Mouse (Mus musculus): Measurements from ENCODE around the gene Uqcr10.

Gene Uqcr10

DNA sequence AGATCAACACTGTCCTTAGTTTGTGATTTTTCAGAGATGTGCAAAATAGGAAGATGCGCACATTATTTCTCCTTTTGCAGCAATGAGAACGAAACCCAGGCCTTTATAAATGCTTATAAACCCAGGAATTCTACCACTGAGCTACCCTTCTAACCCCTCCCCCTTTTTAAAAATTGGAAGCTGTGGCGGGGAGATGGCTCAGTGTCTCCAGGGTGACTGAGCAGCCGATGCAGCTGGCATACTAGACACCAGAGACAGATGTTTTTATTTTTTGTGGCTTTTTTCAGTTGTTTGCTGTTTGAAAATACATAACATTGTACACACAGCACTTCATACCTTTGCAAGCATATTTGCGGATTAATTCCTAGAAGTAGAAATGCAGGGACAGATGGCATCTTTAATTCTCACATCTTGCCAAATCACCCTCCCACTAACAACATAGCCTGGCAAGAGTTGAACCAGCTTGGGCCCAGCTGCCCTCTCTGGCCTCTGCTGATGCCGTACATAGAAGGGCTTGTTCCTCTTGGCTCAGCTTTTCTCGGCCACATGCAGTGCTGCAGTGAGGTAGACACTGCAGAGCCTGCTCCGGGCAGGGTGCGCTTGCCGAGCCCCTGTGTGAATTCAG lies 42.2 kb downstream of the Uqcr10 start:
- ChIA-PET CTCF (no interaction called here), POLR2A (interaction anchor here in 3 of 4 experiments (0.6 to 1.9 kb wide), 9 partner anchors 12 to 1215 kb away, joined by 3 to 7 read pairs (median 3); partner anchors contain the start of genes Ascc2 (in 1 of the 3), Uqcr10 (in 1 of the 3) and Zmat5 (in 1 of the 3))

DNA sequence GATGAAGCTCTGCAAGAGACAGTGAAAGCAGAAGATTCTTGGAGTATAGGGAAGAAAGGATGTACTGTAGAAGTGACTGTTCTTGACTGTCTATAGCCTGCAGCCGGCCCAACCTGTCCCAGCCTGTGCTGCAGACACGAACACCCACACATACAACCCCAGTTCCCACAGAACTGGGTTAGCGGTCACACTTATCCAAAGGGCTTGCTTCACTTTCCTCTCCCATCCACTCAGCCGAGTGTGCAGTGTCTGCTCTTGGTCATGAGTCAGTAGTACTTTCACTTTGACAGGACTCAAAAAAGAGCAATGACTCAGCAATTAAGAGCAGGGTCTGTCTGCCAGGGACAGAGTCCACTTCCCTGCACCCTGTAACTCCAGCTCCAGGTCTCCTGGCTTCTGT lies 42.8 kb downstream of the Uqcr10 start:
- CTCF ChIA-PET, result interaction anchor here in 1 of 4 experiments (0.6 kb wide), 1 partner anchor 196 kb away, joined by 5 read pairs; no protein-coding TSS in a partner anchor
- POLR2A ChIA-PET, result interaction anchor here in 3 of 4 experiments (0.6 to 1.9 kb wide), 8 partner anchors 11 to 44 kb away, joined by 3 to 7 read pairs (median 4); partner anchors contain the start of genes Ascc2 (in 2 of the 3), Uqcr10 (in 1 of the 3) and Zmat5 (in 1 of the 3)

GRCm38 (mm10) chr11:4660309-4661025 lies 43.7 kb downstream of the Uqcr10 start:
- POLR2A ChIA-PET, result interaction anchor here in 1 of 4 experiments (0.6 to 1.5 kb wide), 4 partner anchors 23 to 861 kb away, joined by 3 to 5 read pairs (median 4); partner anchors contain the start of gene Ascc2
- CTCF ChIA-PET, result interaction anchor here in 1 of 4 experiments (0.6 kb wide), 1 partner anchor 197 kb away, joined by 5 read pairs; no protein-coding TSS in a partner anchor

DNA sequence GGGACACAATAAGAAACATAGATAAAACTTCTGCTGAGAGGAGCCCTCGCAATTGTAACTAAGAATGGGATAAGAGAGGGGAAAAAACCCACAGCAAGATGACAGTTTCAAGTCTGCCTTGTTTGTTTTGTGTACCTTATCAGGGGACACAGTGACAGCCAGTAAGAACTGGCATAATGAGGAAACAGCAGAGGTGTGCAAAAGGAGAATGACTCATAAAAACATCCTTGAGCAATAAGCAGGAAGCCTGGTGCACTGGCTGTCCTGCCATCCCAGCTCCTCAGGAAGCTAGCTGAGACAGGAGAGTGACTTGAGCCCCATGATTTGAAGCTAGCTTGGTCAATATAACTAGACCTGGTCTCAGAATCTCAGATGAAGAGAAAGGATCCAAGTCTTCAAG lies 44.3 kb downstream of the Uqcr10 start:
- ChIA-PET POLR2A (interaction anchor here in 1 of 4 experiments (1.5 kb wide), 1 partner anchor 23 kb away, joined by 5 read pairs; the partner anchor contains the start of gene Ascc2), CTCF (no interaction called here)

Measured in embryonic stem cell, embryonic (primary cell).